Mouse (Mus musculus) cortical plate, adult 2 months (tissue): ENCODE measurements at regions not wholly inside any gene's neighbourhood (a gene's known extent, or its start where the extent isn't known, plus 50 kb on each side); places are given as distances from the start of the nearest gene placed in this dataset.

Source experiments
- CTCF ChIP-seq: fragments of 200-500 bp; IDR thresholded peaks from 2 replicates; pipeline ENCODE4 v1.5.1; 2011; ENCODE audit warnings: mild to moderate bottlenecking, control low read depth, low read length; ENCODE audit not compliant: insufficient read depth; ENCODE audit errors: extremely low read depth
- POLR2A ChIP-seq: fragments of 200-500 bp; IDR thresholded peaks from 2 replicates; pipeline ENCODE4 v1.6.1; 2011; ENCODE audit warnings: mild to moderate bottlenecking, low read length, control low read depth; ENCODE audit not compliant: insufficient read depth; ENCODE audit errors: extremely low read depth

DNA sequence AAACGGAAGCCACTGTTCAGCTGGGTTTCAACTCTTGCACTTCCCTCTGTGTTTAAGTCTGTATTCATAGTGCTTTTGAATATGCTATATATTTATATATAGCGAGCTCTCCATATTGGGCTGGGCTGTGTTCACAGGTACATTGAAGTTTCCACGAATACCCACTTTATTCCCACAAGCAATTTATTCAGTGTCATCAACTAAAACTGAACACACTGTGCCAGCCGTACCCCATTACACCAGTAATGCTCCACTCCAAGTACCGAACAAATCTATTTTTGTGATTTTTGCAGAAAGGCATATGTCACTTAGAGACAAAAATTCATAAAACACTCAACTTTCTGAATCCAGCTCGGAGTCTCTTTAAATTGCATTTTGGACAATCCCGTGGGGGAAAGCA, 1048.5 kb downstream of the Sorcs1 start:
- TF ChIP-seq CTCF = no peak
- no peak for TF ChIP-seq POLR2A
